Mouse (Mus musculus) adrenal gland (tissue): ENCODE measurements around the gene Ankrd16.

ENCODE experiments used
- intact Hi-C: fragments of 180-260 bp; cut with DNase I; formaldehyde crosslinking; loops from one replicate; pipeline ENCODE4 v1.15.1; 2025
- long read RNA-seq, 2 experiments: library from polyadenylated mRNA; unstranded; transcript quantifications; one replicate each; pipeline ENCODE4 v2.0.0; 2020; ENCODE audit warnings: borderline replicate concordance in 1 of 2; ENCODE audit not compliant: insufficient replicate concordance in 1 of 2

The Ankrd16 gene
- long read RNA-seq, experiment 1, partial matches to known transcripts, result 0 of 4 reads
- long read RNA-seq, experiment 1, other reads (novel, unspliced or antisense), result 2 of 4 reads
- long read RNA-seq, experiment 2, partial matches to known transcripts, result 1 of 4 reads
- long read RNA-seq, experiment 2, other reads (novel, unspliced or antisense), result 1 of 4 reads

DNA sequence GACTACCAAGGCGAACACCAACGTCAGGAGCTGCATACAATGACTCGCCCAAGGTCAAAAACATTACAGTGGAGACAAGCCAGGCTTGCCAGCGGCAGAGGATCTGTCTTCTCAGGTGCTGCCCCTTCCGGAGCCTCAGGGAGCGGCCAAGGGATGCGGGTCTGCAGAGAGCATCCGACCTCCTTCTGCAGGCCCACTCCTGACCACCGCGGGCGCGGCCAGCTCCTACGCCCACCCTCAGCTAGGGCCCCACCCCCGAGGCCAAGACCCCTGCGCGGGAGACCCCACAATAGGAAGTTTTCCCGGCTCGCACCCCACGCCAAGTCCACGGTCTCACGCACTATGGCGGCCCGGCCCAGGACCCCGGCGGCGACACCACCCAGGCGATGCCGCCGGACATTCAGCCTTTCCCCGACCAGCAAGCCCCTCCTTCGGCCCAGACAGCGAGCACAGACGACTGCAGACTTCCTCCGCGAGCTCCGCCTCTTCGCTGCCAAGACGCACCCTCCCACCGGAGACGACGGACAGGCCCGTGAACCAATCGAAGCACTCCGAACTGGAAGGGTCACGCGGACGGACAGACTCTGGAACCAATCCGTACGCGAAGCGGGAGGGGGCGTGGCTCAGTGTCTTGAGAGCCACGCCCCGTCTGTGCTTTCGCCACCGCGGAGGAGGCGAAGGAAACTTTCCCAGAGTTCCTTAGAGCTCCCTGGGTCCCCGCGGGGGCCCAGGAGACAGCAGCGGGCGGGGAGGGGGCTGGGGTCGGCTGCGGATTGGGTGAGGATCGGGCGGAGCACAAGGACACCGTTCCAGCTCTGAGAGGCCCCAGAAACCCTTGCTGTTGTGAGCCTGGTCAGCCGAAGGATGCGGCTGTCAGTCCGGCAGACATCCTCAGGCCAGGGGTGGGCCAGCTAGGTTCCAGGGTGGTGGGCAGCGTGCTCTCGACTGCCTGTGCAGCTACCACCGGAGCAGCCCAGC lies at the start of gene Ankrd16, which contains the start of gene Fbh1:
Ankrd16 (plus strand) TSS at position 786 of the 978 bp plus-strand sequence.
Fbh1 (minus strand) TSS at position 492 of the 978 bp plus-strand sequence.
- intact Hi-C loops, result no loop called here

- intact Hi-C loops, result no loop called here
These were observed 48.6 kb upstream of the Ankrd16 start for GRCm38 (mm10) chr2:11729091-11729490.

DNA sequence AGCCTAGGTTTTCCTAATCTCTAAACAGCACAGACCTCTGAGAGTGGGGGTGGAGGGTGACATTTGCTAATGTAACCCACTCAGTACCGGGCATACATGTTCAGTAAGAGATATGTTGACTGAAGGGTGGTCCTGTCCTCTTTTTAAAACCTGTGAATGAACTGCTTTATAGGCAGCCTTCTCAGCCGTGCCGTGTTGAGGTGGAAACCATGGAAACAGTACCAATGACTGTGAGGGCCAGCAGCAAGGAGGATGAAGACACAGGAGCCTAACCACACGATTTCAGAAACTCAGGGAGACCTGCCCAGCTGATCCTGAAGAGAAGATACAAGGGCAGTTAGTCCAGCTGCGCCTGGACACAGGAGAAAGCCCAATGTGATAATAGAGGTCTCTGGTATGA lies 44.7 kb upstream of the Ankrd16 start:
- intact Hi-C loops, result no loop called here

DNA sequence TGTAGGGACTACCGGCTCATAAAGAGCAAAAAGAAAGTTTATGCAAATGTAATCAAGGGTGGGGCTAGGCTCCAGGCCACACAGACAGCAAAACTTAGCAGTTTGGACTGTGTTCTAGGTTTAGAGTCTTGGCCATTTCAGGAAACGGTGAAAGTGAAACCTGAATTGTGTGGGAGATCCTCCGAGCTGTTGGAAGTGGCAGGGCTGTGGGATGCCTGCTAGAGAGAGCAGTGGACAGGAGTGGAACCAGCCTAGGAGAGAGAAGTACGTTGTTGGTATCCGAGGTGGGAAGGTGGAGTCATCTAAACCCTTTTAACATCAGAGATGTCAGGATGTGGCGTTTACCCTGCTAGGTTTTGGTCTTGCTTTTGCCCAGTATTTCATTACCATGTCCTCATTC lies 41.8 kb upstream of the Ankrd16 start:
- intact Hi-C loops, result no loop called here

DNA sequence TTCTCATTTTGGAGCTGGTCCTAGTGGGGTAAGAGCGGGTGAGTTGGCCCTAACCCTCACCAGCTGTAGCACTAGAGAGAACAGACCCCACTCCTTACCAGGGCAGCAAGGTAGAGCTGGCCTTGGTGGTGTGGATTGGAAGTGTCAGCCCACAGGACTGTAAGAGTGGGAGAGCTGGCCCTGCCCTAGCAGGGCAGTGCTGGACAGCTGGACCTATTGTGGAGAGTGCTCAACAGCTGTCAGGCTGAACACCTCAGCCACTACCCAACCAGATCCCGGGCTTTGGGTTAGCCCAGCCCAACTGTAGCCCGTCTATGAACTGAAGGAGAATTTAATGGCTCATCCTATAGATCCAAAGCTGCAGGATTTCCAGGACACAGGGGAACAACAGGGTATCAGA lies 38.9 kb upstream of the Ankrd16 start:
- intact Hi-C loops, result no loop called here

DNA sequence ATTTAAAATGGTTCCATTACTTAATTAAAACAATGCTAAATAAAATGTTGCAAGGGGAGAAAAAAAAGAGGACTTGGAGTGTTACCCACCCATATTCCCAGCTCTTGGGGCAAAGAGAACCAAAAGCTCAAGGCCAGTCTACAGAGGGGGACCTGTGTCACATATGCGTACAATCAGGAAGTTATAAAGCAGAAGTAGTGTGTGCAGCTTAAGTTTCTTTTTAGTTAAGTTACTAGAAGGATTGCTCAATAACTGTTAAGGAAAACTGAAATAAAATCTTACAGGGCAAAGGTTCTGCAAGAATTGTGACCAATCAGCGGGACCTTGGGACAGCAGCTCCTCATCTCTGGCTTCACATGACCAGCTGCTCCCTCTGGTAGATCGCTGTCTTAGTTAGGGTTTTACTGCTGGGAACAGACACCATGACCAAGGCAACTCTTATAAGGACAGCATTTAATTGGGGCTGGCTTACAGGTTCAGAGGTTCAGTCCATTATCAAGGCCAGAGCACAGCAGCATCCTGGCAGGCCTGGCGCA lies 38.1 kb upstream of the Ankrd16 start:
- intact Hi-C loops, result no loop called here

DNA sequence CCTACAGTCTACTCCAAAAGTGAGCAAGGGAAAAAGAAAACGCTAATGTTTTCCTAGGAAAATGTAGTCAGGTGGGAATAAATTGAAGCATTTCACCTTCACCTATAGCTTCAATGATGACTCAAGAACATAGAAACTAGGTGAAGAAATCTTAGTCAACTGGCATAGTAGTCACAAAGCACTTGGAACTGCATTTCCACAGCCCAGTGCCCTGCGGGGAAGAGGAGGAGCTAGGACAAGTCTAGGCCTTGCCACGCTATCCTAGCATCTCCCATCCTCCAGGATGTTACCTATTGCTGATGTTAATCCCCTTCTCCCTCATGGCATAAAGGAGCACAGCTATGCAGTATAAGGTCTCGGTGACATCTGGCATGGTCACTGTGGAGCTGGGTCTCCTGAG lies 15.1 kb upstream of the Ankrd16 start:
- intact Hi-C loops, result no loop called here

DNA sequence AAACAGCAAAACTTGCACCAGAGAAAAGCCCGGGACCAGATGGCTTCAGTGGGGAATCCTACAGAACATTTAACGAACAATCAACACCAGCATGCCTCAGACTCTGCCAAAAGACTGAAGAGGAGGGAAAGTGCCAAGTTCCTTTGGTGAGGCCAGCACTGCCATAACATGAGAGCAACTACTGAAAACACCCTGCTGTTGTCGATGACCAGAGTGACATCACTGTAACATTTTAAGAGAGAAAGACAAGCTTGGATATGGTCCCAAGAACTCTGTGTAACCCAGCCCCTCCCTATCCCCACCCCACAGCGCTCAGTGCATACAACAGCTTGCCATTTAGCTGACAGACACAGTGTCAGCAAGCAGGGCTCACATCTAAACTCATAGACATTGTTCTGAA lies 12.0 kb upstream of the Ankrd16 start:
- intact Hi-C loops, result no loop called here

GRCm38 (mm10) chr2:11766485-11767160 lies 11.1 kb upstream of the Ankrd16 start:
- intact Hi-C loops, result no loop called here

DNA sequence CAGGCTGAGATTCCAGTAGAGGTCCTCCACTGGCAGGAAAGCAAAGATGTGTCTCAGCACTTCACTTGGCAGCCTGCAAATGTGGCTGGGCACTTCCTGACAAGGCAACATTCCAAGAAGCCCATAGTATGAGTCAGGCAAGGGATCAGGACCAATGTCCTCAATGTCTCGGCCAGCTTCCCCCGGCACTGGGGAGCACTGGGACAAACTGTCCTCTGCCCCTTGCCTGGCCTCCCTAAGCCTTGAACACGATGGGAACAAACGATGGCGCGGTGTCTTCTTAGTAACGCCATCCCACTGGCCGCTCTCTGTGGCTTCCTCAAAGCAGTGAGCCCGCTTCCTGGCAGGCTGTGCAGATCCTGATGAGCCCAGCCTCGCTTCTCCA lies 10.5 kb upstream of the Ankrd16 start:
- intact Hi-C loops, result no loop called here

DNA sequence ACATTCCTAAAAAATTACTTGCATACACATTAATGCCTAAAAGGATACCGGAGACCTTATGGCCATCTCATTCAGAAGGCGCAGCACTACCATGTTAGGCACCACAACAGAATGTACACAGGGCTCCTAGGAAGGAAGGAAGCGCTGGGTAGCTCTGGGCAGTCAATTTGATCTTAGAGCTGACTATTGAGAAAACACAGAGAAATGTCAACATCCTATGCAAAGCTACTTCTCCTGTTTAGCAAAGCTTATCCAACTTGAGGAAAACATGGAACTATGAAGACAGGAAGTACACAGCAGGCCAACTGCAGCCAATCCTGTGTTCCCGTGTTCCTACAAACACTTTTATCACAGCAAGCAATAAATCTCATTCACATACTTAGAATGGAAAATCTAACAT lies 6.0 kb upstream of the Ankrd16 start:
- intact Hi-C loops, result no loop called here

DNA sequence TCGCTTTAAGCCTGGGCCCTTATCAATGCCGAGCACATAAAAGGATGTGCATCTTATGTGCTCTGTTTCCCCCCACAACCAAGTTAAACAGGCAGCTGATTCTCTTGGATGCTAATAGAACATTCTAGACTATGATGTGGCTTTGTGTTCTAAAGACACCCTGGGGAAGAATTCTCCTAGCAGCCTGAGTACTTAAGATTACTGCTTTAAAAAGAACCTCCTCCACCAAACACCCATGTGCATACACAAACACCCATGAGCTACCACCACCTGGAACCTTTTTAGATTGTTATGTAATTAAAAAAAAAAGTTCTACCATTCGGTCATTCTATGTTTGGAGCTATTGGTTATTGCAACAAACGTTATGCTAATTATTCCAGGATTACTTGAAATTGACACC lies 5.3 kb upstream of the Ankrd16 start:
- intact Hi-C loops, result no loop called here

GRCm38 (mm10) chr2:11774426-11774825 lies 3.2 kb upstream of the Ankrd16 start:
- intact Hi-C loops, result no loop called here

GRCm38 (mm10) chr2:11775121-11775520 lies 2.6 kb upstream of the Ankrd16 start:
- intact Hi-C loops, result no loop called here

- intact Hi-C loops, result no loop called here
These were observed 1.3 kb upstream of the Ankrd16 start for GRCm38 (mm10) chr2:11776415-11776814.

DNA sequence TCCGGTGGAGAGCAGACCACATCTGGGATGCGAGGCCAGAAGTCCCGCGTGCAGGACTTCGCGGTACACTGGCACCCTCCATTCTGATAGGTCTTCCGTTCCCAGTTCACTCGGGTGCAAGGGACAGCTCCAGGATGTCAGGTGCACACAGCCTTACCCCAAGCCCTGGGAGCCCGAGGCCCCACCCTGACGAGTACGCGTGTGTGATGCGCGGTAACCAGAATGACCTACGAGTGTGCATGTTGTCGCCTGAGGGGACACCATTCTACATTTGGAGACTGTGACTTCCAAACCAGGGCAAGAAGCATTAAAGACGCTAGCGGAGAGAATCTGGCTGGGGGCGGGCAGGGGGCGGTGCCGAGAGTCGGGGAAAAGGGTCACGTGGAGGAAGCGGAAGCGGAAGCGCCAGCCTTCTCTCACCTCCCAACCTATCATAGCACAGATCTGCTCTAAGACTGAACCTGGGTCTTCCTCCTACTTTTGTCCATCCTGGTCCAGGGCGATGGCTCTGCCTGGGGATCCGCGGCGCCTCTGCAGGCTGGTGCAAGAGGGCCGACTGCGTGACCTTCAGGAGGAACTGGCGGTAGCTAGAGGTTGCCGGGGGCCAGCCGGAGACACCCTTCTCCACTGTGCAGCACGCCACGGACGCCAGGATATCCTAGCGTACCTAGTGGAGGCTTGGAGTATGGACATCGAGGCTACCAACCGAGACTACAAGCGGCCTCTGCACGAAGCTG lies 579 bp downstream of the Ankrd16 start:
- intact Hi-C loops, result no loop called here

- intact Hi-C loops, result no loop called here
These were observed 6.5 kb downstream of the Ankrd16 start for GRCm38 (mm10) chr2:11784159-11784558.

- intact Hi-C loops, result no loop called here
These were observed 17.0 kb downstream of the Ankrd16 start for GRCm38 (mm10) chr2:11794668-11795067.

DNA sequence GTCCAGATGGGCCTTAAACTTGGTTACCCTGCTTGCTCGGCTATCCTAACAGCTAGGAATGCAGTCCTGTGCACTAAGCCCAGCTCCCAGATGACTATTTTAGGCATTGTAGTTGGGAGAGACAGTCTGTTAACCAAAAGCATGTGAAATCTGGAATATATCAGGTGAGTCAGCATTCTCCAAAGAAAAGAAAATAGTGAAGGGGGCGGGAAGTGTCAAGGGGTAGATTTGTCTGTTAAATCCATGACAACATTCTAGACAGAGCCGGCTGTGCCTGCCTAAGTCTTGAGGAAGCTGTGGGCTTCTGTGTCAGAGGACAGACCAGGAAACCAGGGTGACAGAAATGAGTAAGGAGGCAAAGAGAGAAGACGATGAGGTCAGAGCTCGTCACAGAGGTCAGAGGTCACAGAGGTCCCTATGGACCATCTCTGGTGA lies 20.3 kb downstream of the Ankrd16 start:
- intact Hi-C loops, result no loop called here

DNA sequence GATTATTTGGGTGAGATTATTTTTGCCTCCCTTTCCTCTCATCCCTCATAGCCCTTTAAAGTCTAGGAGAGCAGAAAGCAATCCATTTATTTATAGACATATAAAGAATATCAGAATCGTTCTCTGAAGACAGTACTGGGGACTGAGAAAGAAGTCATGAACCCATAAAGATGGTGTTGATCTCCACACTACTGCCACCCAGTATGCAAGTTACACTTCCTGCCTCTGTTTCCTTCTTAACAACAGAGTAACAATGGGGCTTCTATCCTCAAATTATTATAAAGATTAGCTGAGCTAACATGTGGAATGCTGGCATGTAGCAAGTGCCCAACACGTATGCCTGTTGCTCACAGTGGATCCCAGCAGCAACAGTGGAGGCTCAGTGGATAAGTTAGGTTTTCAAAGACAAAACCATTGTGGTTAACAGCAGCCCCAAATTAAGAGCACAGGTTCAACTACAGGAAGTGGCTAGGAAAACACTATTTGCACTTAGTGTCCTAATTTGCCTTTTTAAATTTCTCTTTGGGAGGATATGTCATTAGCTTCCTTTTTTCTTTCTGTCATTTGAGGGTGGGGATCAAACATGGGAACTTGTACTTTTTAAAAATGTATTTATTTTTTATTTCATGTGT lies 23.7 kb downstream of the Ankrd16 start:
- intact Hi-C loops, result no loop called here
